Mouse (Mus musculus) limb, embryonic 11.5 days (tissue): ENCODE measurements around the gene Prrx2. TPM values are rescaled to one million over a fixed set of nuclear protein-coding genes. Genes with fewer than 3 reads are reported as not detected.
"Not testable (repeated sequence)": the region's sequence is repeated elsewhere in the genome, so short reads cannot be mapped to it uniquely, and the experiment has no call there.

Source experiments
- ATAC-seq: fragments of 200-750 bp; cut with Nextera tagmentation; 2 replicates; pipeline ENCODE4 v1.8.0; 2017; ENCODE audit warnings: low read depth; ENCODE audit not compliant: insufficient number of reproducible peaks, low FRiP score, low TSS enrichment
- DNase-seq: peaks from one replicate; pipeline ENCODE4 v3.0.0-alpha.2; 2015; ENCODE audit warnings: low spot score
- H3K27ac ChIP-seq: fragments of 300-500 bp; sonication (generic); replicated peaks from 2 replicates; pipeline ENCODE4 v1.5.1; 2014; ENCODE audit warnings: low read depth, mild to moderate bottlenecking, low read length
- H3K27me3 ChIP-seq: fragments of 300-500 bp; sonication (generic); 2 replicates; pipeline ENCODE4 v1.6.1; 2014; ENCODE audit warnings: mild to moderate bottlenecking, low read length, mixed read lengths; ENCODE audit not compliant: control insufficient read depth, insufficient read depth
- H3K36me3 ChIP-seq: fragments of 300-500 bp; sonication (generic); 2 replicates; pipeline ENCODE4 v1.6.1; 2014; ENCODE audit warnings: mild to moderate bottlenecking, low read length, moderate library complexity, mixed read lengths; ENCODE audit not compliant: control insufficient read depth, insufficient read depth
- H3K4me1 ChIP-seq: fragments of 300-500 bp; sonication (generic); 2 replicates; pipeline ENCODE4 v1.6.1; 2014; ENCODE audit warnings: low read length, mixed read lengths; ENCODE audit not compliant: control insufficient read depth, insufficient read depth
- H3K4me2 ChIP-seq: fragments of 300-500 bp; sonication (generic); 2 replicates; pipeline ENCODE4 v1.6.1; 2014; ENCODE audit warnings: low read depth, mild to moderate bottlenecking, moderate library complexity; ENCODE audit not compliant: severe bottlenecking
- H3K4me3 ChIP-seq: fragments of 300-500 bp; sonication (generic); 2 replicates; pipeline ENCODE4 v1.5.1; 2014; ENCODE audit warnings: low read depth, low read length
- H3K9ac ChIP-seq: fragments of 300-500 bp; sonication (generic); 2 replicates; pipeline ENCODE4 v1.6.1; 2014; ENCODE audit warnings: mild to moderate bottlenecking, low read length
- H3K9me3 ChIP-seq: fragments of 300-500 bp; sonication (generic); 2 replicates; pipeline ENCODE4 v1.6.1; 2016; ENCODE audit warnings: low read length; ENCODE audit not compliant: control insufficient read depth
- WGBS: fragments of 180-500 bp; shearing (Covaris S2); extraction: QIAGEN DNeasy Blood & Tissue Kit; methylation state at CpG from one replicate; pipeline ENCODE4 v1.1.7; 2014; 5-methylcytosine and 5-hydroxymethylcytosine counted together
- polyA plus RNA-seq: library from polyadenylated mRNA; unstranded; fragments of >200 nt; fragmentation: Nextera tagmentation; extraction: Ambion mirVana; gene quantifications from 2 replicates; pipeline ENCODE4 v1.2.1, GENCODE M21; 2014

Gene Prrx2
- polyA plus RNA-seq, 1 experiment from 2014 or later: 138 TPM

GRCm38 (mm10) chr2:30927151-30927781 is 92.5 kb downstream of the Prrx2 start:
- no peaks in the 10 kb centered on the region for H3K27me3 ChIP-seq
- no peaks in the 10 kb centered on the region for H3K9me3 ChIP-seq
- no peak for DNase-seq
- H3K9ac ChIP-seq: no peak overlapping the region
- 63% methylated on average over 9 of the region's 9 CpGs for WGBS
- no peaks in the 10 kb centered on the region for H3K36me3 ChIP-seq
- H3K4me3 ChIP-seq: no peak overlapping the region
- H3K4me2 ChIP-seq: no peak overlapping the region
- no peaks in the 10 kb centered on the region for H3K4me1 ChIP-seq
- H3K27ac ChIP-seq: peak overlapping the region; percentile 15; the same call in 1 of the 2 replicates
- no peak for ATAC-seq

- DNase-seq (peak; percentile 93), ATAC-seq (0 out of 2 replicates have a peak, but pooled peaks have one; percentile 28)
- Histone ChIP-seq H3K4me1 (no peaks in the 10 kb centered on the region), H3K4me2 (no peak overlapping the region), H3K9ac (no peak overlapping the region), H3K36me3 (no peaks in the 10 kb centered on the region), H3K27ac (no peak overlapping the region), H3K27me3 (no peaks in the 10 kb centered on the region), H3K4me3 (no peak overlapping the region), H3K9me3 (no peaks in the 10 kb centered on the region)
- 26% methylated on average over 14 of the region's 14 CpGs for WGBS
Measured at GRCm38 (mm10) chr2:30927844-30928628, 93.3 kb downstream of the Prrx2 start.

- WGBS: 29% methylated on average over 12 of the region's 12 CpGs
- peak overlapping the region; percentile 42; the same call in 1 of the 2 replicates for H3K4me2 ChIP-seq
- ATAC-seq (no peak), DNase-seq (no peak)
- H3K36me3 ChIP-seq: no peaks in the 10 kb centered on the region
- H3K27ac ChIP-seq: no peak overlapping the region
- H3K9me3 ChIP-seq: no peaks in the 10 kb centered on the region
- H3K27me3 ChIP-seq: no peaks in the 10 kb centered on the region
- H3K9ac ChIP-seq: no peak overlapping the region
- no peak overlapping the region for H3K4me3 ChIP-seq
- no peaks in the 10 kb centered on the region for H3K4me1 ChIP-seq
Measured at GRCm38 (mm10) chr2:30928893-30929482, 94.2 kb downstream of the Prrx2 start.

- no peaks in the 10 kb centered on the region for H3K9me3 ChIP-seq
- H3K36me3 ChIP-seq: no peaks in the 10 kb centered on the region
- DNase-seq (peak; percentile 83), ATAC-seq (no peak)
- no peaks in the 10 kb centered on the region for H3K27me3 ChIP-seq
- H3K9ac ChIP-seq: no peak within 1 kb of the TSS
- H3K27ac ChIP-seq: no peak within 1 kb of the TSS
- no peaks in the 10 kb centered on the region for H3K4me1 ChIP-seq
- H3K4me2 ChIP-seq: peak within 1 kb of the TSS; percentile 42
- H3K4me3 ChIP-seq: no peak within 1 kb of the TSS
- WGBS: 3% methylated on average over 23 of the region's 23 CpGs
Measured at GRCm38 (mm10) chr2:30929483-30930045, 94.8 kb downstream of the Prrx2 start, which contains the start of gene Ptges. TSS of gene Ptges (minus strand) at chr2:30929863.

GRCm38 (mm10) chr2:30930846-30931245 is 96.1 kb downstream of the Prrx2 start:
- not testable (repeated sequence) for H3K4me2 ChIP-seq, H3K4me1 ChIP-seq, H3K27ac ChIP-seq, H3K36me3 ChIP-seq, H3K4me3 ChIP-seq, H3K9ac ChIP-seq, H3K27me3 ChIP-seq, ATAC-seq, DNase-seq, H3K9me3 ChIP-seq
- 95% methylated on average over 2 of the region's 2 CpGs for WGBS

Other genes starting within 250 kb of the Prrx2 start
- gene Cstad, start 239.9 kb upstream of the Prrx2 start, polyA plus RNA-seq: 0.37 and 1.0 TPM in 2 replicates
- 2.6 and 3.9 TPM in 2 replicates for gene 1700001O22Rik, start 31.3 kb upstream of the Prrx2 start, polyA plus RNA-seq
- 102 and 109 TPM in 2 replicates for gene Ntmt1, start 27.1 kb upstream of the Prrx2 start, polyA plus RNA-seq
- gene Asb6, start 4.6 kb upstream of the Prrx2 start, polyA plus RNA-seq: 38.7 and 40.4 TPM in 2 replicates
- 7.9 and 10.3 TPM in 2 replicates for gene Ptges, start 94.9 kb downstream of the Prrx2 start, polyA plus RNA-seq
- gene Tor1b, start 118.0 kb downstream of the Prrx2 start, polyA plus RNA-seq: 26.3 and 28.1 TPM in 2 replicates
- gene Tor1a, start 133.0 kb downstream of the Prrx2 start, polyA plus RNA-seq: 77.7 and 83.5 TPM in 2 replicates
- 47.7 and 53.3 TPM in 2 replicates for gene BC005624, start 147.2 kb downstream of the Prrx2 start, polyA plus RNA-seq
- 9.4 and 9.6 TPM in 2 replicates for gene Usp20, start 147.3 kb downstream of the Prrx2 start, polyA plus RNA-seq